Mouse (Mus musculus) right cerebral cortex, adult 2 months (tissue): ENCODE measurements around the gene H1f0.
"Not testable (repeated sequence)": the region's sequence is repeated elsewhere in the genome, so short reads cannot be mapped to it uniquely, and the experiment has no call there.

Experiments
- DNase-seq, 2 experiments: peaks; one replicate each; pipeline ENCODE4 v3.0.0; 2021 to 2022; ENCODE audit warnings: low spot score in 2 of 2

The H1f0 gene

GRCm38 (mm10) chr15:79005581-79005980 lies 22.7 kb upstream of the H1f0 start:
- DNase-seq: no peak

GRCm38 (mm10) chr15:79006638-79007037 lies 21.6 kb upstream of the H1f0 start:
- no peak for DNase-seq

- DNase-seq: no peak
Observed at GRCm38 (mm10) chr15:79007059-79007458, 21.2 kb upstream of the H1f0 start.

- not testable (repeated sequence) for DNase-seq
Observed at GRCm38 (mm10) chr15:79007836-79008235, 20.4 kb upstream of the H1f0 start.

- DNase-seq: no peak
Observed at GRCm38 (mm10) chr15:79009734-79010133, 18.5 kb upstream of the H1f0 start.

- DNase-seq: no peak
Observed at GRCm38 (mm10) chr15:79011550-79011949, 16.7 kb upstream of the H1f0 start.

GRCm38 (mm10) chr15:79013382-79013781 lies 14.9 kb upstream of the H1f0 start:
- DNase-seq: no peak

GRCm38 (mm10) chr15:79018191-79018590 lies 10.1 kb upstream of the H1f0 start:
- no peak for DNase-seq

- no peak for DNase-seq
Observed at GRCm38 (mm10) chr15:79018886-79019285, 9.4 kb upstream of the H1f0 start.

GRCm38 (mm10) chr15:79022671-79023230 lies 5.5 kb upstream of the H1f0 start:
- no peak for DNase-seq

- no peak for DNase-seq
Observed at GRCm38 (mm10) chr15:79023366-79023765, 4.9 kb upstream of the H1f0 start.

GRCm38 (mm10) chr15:79025687-79026308 lies 2.5 kb upstream of the H1f0 start:
- no peak for DNase-seq

GRCm38 (mm10) chr15:79026511-79027290 lies 1.5 kb upstream of the H1f0 start:
- DNase-seq: no peak

- no peak for DNase-seq
Observed at GRCm38 (mm10) chr15:79027291-79028205, 702 bp upstream of the H1f0 start.

- no peak for DNase-seq
Observed at GRCm38 (mm10) chr15:79028823-79029484, 704 bp downstream of the H1f0 start.

GRCm38 (mm10) chr15:79029519-79030241 lies 1.4 kb downstream of the H1f0 start:
- DNase-seq: no peak

- DNase-seq: peak; percentile 82 to 90
Observed at GRCm38 (mm10) chr15:79030551-79031435, 2.5 kb downstream of the H1f0 start.

GRCm38 (mm10) chr15:79031908-79032307 lies 3.7 kb downstream of the H1f0 start:
- DNase-seq: not testable (repeated sequence)

GRCm38 (mm10) chr15:79037913-79038328 lies 9.7 kb downstream of the H1f0 start:
- DNase-seq: peak; percentile 68 to 76

- DNase-seq: no peak
Observed at GRCm38 (mm10) chr15:79038331-79038730, 10.1 kb downstream of the H1f0 start.
